Mouse (Mus musculus) c-Kit-negative CD71-positive TER-119-positive erythroid progenitor cells, embryonic 14.5 days (primary cell): Measurements from ENCODE around the gene Gm35549.

Experiments
- DNase-seq: peaks from one replicate; pipeline ENCODE4 v3.0.0-alpha.2; 2013; ENCODE audit warnings: low read depth, low spot score

The Gm35549 gene

DNA sequence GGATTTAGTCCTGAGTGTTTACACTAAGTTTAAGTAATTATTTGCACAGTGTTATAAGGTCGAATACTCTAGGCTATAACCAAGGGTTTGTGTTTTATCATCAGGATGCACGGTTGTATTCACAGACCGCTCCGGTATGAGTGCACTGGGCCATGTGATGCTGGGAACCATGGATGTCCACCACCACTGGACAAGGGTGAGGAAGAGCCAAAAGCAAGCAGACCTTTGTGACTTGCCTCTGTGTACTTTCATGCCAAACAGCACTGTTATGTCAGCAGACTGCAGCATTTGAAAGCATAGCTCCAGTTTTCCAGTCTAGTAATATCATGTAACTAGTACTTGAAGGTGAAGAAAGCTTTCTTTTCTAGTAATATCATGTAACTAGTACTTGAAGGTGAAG lies 17.1 kb downstream of the Gm35549 start:
- no peak for DNase-seq

DNA sequence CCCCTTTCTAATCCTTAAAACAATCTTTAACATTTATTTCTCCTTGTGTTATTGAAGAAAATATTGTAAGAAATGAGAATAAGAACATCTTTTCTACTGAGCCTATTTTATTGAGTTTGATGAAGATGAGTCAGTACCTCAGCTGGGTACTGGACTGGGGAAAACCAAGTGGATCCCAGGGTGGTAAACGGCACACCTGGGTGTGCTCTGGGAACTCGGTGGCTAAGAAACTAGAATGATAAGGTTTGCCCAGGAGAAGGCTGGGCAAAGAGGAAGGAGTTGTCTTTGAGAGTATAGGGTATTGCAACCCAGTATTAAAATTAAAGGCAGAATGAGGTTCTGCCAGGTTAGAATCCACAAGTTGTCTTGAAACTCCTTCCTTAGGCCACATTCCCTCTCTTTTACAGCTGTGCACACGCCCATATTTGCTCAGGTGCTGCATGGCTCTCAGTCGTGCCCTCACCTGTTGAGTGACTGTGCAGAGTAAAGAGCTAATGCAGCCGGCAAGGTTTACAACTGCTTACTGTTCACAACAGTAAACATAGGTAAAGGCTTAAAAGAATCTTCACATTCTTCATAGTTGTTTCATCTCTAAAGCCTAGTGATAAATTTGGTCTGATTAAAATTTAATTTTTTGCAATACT lies 20.3 kb downstream of the Gm35549 start:
- DNase-seq, result no peak

DNA sequence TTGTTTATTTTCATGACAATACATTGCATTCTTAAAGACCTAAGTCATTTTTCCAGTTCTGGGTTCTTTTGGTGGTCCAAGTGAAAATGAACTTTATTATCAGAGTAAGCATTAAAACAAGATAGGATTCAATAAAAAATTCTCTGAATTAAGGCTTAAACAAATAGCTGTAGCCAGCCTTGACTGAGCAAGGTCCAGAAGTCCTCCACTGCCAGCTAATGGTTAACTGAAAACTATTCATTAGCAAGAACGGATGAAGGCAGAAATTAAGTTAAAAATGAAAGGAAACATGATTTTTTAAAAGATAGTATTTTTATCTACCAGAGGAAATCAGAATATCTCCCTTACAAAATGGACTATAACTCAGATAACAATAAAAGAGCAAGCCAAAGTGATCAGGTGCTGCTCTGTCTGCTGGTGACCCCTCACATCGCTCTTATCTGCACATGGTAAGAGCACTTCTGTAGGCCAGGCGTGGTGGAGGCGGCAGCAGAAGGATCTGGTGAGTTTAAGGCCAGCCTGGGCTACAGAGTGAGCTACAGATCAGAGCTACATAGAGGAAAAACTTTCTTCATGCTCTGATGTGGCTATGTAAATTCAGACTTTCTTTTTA lies 28.5 kb downstream of the Gm35549 start:
- no peak for DNase-seq

DNA sequence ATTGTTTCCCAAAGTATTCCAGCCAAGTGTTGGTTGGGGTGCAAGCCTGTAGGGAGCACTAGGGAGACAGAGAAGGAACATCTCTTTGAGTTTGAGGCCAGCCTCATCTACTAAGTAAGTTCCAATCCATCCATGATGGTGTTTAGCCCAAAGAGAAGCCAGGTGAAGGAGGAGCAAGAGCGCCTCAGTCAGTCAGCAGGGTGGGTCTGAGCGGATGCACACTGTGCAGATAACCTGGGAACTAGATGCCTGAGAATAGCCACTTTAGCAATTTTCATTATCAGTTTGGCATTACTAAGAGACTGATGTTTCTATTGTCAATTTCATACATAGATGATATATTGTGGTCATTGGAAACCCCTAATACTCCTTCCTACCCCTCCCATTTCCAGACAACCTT lies 29.1 kb downstream of the Gm35549 start:
- DNase-seq, result no peak

DNA sequence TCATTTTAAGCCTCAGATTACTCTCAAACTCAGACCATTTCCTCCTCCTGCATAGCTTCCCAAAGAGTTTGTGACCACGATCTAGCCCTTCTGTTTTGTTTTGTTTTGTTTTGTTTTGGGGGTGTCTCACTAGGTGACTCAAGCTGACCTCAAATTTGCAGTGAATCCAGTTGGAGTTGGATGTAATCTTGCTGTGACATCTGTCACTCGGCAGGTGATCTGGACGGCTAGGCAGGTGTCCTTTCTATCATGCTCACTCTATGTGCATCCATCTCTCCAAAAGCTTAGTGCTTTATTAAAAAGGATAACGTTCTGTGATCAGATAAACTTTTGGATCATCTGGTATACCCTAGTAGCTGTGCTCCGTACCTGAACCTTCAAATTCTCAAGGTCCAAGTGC lies 31.4 kb downstream of the Gm35549 start:
- DNase-seq, result no peak

DNA sequence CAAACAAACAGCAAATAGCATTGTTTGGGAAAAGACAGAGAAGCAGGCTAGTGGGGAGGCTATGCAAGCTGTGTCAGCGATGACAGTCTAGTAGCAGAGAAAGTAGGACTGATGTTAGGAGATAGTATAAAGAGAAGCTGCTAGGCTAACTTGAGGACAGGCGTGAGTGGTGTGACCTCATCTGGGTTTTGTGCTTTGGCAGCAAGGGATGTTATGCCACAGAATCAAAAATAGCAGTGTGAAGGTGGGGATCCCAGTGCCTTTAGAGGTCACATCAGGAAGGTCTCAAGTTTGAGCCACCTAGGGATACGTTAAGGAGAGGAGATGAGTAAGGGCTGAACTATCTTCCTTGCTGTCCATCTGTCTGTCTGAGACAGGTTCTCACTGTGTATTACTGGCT lies 33.6 kb downstream of the Gm35549 start:
- no peak for DNase-seq

DNA sequence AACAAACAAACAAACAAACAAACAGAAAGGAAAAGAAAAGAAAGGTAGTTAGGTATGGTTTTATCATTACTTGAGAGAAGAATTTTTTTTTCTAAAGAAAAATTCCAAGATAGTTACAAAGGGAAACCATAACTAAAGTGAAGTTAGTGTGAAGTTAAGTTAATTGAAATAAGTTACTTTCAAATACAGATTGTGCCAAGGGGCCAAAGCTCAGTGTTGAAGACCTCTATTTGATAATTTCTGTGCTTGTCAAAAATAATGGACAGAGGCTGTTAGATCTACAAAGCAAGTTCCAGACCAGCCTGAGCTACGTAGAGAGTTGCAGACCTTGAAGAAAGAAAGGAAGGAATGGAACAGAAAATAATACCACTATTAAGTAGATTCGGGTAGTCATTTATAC lies 36.6 kb downstream of the Gm35549 start:
- no peak for DNase-seq

DNA sequence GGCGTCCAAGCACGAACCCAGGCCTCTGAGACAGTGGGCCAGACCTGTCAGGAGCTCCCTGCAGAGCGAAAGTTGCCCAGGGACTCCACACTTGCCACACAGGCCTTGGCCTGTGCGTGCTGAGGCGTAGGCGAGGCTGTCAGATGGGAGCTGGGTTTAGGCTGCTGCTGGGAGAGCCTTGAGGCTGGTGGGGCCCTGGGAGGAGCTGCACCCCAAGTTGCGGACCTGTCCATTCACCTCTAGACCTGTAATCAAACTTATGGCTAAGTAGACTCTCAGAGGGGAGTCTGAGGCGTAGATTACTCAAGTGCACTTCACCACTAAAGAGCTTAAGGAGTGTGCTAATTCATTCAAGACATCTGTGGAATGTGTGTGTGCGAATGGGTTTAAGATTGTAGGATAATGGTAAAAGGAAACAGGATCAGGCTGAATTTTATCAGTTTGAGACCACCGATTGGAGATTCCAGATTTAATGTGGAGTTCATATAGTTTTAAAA lies 37.9 kb downstream of the Gm35549 start:
- DNase-seq, result no peak

DNA sequence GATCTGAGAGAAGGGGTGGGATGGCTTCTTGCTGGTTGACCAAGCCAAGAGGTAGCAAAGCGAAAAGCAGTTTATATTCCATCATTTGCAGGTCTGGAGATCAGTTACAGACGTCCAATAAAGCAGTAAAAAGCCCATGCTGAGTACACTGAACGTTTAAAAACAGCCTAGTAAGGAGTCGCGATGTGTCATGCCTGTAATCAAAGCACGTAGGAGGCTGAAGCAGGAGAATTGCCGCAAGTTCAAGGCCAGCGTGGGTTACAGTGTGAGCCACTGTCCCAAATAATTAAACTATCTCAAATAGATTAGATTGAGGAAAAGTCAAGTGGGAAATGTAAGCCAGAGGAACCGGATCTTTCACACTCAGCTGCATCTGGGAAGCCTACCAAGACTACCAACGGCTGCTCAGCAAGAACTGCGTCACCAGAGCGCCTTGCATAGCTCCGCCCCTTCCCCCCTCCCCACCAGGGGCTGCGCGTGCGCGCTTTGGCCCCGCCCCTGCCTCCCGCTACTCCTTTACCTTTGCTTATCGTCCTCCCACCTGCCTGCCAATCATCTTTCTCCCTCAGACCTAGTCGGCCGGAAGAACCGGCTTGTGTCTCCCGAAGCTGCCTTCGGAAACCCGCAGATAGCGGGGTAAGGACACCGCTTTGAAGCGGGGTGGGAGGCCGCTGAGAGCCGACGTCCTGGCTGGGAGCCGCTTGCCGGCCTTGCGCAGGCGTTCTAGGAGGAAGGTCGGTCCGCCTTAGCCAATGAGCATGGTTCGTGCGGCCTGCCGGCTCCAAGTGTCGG lies 38.6 kb downstream of the Gm35549 start, which contains the start of gene Tcaim:
Gene Tcaim (plus strand): TSS at position 487 of the 792 bp plus-strand sequence.
- DNase-seq, result peak; percentile 50

DNA sequence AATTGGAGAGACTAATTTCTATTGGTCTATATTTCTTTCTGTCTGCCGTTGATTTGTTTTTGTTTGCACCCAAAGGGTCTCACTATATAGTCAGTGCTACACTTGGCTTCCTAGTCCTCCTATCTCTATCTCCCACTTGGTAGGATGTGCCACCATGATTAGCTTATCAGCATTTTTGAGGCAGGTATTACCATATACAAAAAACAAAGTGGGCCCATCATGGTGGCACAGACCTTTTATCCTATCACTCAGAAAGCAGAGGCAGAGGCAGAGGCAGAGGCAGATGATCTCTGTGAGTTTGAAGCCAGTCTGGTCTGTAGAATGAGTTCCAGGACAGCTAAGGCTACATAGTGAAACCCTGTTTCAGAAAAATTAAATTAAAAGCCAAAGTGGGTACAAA lies 57.3 kb downstream of the Gm35549 start:
- no peak for DNase-seq

DNA sequence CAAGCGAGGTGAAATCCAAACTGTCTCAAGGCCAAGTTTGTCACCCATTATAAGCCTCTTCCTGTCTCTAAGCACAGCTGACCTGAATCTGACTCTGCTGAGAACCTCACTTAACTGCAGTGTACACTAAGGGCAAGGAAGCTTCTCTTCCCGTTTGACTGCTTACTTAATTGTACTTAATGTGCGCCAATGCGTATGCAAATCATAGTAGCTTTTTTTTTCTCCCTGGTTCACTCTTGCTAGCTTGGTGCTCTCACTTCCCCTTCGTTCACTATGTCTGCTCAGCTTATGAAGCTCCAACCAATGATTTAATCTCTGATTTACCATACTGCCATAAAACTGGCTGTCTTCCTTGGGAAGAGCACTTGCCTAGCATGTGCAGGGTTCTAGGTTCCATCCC lies 58.6 kb downstream of the Gm35549 start:
- no peak for DNase-seq
